Mouse (Mus musculus) Muller cell, postnatal 12 days (primary cell): ENCODE data around the gene Lhfpl2.

Source experiments
- DNase-seq: peaks from one replicate; pipeline ENCODE4 v3.0.0-alpha.2; 2015; ENCODE audit errors: inconsistent ontology term

The Lhfpl2 gene

DNA sequence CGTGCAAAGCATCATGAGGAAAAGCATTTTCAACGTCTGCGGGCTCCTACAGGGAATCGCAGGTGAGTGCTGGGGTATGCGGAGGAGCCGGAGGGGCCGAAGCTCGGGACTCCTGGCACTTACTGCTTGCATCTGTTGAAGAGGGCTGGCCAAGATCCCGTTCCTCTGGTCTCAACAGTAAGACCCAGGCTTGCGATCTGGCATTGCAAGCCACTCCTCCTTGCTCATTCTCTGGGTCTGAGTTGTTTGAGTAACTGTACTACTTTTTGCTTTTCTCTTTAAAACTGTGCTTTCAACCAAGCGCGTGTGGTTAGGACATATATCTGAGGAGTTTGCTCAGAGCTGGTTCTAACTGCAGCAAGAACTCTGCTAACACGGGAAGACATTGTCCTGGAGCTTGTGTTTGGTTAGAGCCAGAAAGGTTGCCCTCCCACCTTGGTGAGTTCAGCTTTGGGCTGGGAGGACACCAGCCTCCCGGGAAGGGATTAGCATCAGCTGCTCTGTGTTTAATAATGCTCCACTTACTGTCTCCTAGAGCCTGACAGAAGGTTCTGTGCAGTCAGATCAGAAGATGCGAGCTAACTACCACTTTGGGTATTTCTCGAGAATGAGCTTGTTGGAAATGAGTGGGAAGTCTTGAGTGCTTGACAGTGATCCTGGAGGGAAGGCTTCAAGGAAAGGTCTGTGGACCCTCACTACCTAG, 117.1 kb downstream of the Lhfpl2 start:
- DNase-seq = peak; percentile 49

DNA sequence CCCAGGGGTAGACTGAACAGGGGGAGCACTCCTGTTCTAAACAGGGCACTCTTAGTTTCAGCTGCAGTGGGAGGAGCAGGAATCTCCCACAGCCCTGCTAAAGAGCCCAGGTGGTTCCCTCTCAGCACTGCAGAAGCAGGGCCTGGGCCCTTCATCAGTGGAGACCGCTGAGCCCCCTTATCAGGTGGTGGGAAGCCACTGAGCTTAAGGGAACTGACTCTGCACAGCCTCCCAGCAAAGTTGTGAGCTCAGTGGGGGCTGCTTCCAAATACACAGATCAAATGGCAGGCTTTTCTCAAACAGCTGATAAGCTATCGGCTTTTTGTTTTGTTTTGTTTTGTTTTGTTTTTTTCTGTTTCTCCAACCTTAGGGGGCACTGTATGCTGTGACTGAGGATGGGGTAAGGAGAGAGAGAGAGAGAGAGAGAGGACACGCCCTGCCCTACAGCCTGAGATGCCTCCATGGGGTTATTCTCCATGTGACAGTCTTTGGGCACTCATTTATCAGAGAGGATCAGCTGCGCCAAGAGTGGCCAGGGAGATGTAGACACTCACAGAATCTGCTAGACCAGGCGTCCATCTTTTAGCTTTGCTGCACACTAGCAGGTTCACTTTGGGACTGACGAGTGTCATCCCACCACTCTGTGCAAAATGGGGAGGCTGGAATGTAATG, 117.9 kb downstream of the Lhfpl2 start:
- DNase-seq = no peak

DNA sequence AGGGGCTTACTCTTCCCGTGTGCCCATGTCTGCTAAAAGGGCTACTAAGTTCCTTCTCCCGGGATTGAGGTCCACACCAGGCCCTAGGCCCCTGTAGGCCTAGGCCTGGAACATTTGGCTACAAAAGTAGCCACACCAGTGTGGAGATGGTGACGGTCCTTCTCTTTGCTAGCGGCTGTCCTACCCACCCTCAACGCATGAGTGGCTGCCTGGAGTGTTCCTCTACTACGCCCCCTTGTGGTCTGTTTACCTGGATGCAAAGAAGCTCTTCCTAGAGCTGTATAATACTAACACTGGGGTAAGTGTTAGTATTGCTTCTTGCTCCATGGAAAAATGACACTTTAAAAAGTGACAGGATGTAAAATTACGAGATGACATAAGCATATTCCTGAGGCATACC, 119.6 kb downstream of the Lhfpl2 start:
- DNase-seq = no peak

DNA sequence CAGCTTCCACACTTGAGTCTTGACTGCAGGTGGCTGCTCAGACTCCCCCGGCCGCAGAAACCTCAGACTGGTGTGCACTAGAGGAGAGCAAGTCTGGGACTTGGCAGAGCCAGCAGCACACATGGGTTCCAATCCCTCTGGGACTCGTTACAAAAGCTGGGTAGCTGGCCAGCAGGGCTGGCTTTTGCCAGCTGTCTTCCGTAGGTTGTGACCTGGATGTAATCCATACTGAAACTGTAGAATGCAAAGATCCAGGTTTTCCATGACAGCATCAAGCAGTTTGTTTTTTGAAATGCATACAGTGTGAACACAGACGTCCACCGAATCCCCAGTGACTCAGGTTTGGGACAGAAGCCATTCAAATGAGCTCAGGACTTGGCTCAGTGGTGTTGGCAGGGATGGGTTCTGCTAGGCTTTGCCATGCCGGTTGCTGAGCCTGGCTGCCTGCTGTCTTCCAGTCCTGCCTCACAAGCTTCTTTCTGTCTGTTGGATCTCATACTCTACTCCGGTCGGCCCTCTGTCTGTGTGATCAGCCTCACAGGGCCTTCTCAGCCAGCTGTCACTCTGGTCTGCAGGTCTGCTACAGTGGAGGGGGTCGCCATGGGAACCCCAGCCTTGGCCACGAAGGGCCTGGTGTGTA, 120.9 kb downstream of the Lhfpl2 start:
- DNase-seq = peak; percentile 95

DNA sequence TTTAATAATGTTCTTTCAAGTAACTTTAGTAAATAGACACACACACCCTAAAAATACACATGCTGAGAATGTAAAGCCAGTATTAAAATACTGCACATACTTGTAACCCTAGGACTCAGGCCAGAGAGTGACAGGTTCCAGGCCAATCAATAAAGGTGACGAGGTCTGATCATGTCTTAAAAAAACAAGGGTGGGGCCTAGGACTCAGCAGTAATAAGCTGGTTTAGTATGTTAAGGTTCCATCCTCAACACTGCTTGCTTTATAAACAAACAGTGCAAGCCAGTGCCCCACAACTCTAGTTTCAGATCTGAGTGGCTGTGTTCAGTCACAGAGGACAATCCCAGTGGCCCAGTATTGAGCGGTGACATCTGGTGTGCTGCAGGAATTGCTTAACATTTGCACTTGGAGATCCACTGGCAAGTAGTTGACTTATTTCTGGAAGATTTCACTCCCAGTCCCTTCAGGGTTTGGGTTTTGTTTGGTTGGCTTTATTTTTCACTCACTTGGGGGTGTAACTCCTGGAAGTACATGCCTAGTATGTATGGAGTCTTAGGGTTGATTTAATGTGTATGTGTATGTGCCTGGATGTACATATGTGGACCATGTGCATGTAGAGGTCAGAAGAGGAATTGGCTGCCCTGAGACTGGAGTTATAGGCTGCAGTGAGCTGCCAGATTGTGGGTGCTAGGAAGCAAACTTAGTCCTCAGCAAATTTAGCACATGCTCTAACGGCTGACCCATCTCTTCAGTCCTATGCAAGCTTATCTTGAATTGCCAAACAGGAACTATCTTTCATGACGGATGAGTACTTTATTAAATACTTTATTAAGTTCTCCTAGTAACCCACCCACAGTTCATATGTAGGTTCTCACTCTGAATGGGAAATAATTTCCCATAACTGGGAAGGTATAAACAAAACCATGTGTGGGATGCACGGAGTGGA, 123.2 kb downstream of the Lhfpl2 start:
- DNase-seq = no peak

DNA sequence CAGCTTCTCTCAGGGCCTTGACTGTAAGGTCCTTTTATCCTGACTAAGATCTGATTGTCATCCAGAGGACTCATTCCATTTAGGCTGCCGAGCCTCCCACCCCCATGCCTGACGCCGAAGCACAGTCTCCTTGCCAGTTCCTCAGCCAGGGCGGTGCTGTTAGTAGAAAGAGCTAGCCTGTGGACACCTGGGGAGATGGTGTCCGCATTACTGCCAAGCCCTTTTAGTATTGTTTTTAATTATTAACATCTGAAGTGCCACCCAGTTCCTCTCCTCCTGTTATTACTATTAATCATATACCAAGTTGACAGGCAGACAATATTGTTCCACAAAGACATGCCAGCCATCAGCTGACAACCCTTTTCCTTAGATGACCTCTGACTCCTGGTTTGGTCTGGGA, 124.4 kb downstream of the Lhfpl2 start:
- no peak for DNase-seq

DNA sequence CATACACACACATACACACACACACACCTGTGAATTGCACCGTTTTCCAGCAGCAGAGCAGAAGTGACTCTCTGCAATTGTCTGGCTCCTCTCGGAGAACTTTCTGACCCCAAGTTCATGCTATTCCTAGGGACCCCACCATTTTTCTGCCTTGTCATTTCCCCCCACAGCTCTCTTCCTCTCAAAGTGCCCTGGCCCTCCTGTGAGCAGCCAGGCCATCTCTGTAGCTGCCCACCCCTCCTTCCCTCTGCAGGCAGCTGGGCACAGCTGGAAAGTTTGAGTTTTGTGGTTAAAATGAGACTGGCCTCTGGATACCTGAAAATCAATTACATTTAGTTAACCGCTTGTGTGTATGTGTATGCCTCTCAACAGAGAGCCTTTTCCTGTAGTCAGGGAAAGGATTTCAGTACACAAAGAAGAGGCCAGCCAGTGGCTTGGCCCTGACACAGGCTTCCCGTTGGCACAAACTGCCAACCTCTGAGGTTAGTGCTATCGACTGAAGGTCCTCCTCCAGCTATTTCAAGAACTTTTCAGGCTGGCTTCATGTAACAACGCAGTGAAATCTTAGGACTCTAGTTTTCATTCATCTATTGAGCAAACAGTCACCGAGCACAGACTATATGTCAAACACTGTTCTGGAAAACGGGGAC, 125.9 kb downstream of the Lhfpl2 start:
- DNase-seq = peak; percentile 47

DNA sequence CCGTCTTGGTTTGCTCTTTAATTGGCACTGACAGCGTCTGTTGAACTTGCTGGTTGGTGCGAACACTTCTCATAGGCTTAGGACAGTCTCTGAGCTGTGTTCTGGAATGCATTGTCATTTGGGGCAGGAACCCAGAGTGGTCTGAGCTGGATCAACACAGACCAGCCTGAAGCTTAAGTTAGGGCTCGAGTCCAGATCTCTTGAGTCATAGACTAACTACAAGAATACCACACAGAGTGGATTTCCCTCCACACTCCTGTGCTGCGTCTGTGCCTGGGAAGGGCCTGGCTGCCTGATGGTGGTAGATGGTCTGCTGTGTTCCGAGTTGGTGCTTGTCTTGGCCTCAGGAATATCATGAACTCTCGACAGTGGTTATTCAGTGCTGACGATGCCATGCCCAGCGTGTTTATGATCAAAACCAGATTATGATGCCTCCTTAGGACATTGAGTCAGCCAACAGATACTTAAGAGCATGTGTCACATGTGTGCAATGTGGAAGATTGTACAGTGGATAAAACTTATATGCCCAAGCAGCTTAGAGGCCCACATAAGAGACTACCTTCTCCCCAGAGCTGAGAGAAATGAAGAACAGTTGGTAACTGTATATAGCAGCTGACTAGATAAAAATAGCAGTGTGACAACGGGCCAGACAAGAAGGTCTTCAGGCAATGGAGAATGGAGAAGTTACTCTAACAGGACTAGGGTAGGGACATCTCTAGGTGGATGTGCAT, 127.3 kb downstream of the Lhfpl2 start:
- DNase-seq = peak; percentile 87

DNA sequence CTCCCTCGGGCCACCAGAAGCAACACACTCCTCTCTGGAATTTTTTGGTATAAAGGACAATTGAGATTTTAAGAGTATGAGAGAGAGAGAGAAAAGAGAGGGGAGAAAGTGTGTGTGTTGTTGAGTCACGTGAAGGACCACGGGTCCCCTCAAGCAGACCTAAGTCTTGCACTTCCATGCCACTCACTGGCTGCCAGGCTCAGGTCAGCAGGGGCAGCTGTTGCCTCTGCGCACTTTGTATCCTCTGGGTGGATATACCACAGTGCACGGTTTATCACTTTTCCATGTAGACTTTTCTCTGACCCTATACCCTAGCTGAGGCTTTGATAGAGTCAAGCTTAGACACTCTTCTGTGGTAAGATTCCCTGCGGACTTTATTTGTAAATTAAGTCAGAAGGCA, 128.0 kb downstream of the Lhfpl2 start:
- DNase-seq = no peak

DNA sequence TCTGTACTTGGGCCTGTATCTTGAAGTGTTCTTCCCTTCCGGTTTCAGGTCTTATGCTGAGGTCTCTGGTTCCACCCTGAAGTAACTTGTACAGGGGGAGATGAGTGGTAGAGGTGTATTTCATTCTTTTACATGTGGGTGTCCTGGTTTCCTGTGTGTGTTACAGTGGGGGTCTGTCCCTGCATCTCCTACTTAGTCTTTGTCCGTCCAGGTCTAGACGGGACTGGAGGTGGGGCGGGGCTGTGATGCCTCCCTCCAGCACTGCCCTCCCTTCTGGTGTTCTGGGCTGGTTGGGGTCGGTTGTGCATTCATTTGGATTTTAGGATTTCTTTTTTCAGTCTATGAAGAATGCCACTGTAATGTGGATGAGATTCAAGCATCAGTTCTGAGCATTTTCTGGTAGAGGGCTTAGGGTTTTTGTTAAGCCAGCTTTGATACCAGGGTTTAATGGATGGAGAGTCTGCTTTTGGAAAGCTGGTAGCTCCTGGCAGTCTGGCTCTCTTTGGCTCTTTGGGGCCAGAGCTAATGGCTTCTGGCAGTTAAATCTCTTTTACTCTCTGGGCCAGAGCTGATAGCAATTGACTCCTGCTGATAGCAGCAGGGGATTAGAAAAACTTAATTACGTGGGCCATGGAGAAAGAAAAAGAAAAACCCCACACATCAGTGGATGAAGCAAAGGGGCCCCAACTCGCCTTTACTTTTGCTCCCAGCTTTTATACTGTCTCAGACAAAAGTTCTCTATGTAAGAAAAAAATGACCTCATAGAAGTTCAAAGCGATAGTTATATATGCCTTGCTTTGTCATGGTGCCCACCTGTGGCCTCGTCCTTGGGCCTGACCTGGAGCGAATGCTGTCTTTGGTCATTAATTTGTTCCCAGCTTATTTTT, 130.8 kb downstream of the Lhfpl2 start:
- no peak for DNase-seq

DNA sequence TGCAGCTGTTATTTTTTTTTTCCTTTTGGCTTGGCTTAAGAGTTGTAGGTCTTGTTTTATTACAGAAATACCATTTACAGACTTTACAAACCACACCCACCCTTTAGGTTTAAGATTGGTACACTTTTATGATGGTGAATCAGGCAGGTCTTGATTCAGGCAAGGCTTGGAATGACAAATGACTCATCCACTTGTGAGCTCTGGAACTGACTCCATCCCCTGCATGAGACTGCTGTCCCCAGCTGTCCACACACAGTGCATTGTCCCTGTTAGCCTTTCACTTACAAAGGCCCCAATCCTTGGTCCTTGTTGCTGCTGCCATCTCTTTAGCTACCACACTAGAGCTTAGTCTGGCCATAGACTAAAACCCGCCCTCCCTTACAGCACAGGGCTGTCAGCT, 132.8 kb downstream of the Lhfpl2 start:
- DNase-seq = peak; percentile 57

DNA sequence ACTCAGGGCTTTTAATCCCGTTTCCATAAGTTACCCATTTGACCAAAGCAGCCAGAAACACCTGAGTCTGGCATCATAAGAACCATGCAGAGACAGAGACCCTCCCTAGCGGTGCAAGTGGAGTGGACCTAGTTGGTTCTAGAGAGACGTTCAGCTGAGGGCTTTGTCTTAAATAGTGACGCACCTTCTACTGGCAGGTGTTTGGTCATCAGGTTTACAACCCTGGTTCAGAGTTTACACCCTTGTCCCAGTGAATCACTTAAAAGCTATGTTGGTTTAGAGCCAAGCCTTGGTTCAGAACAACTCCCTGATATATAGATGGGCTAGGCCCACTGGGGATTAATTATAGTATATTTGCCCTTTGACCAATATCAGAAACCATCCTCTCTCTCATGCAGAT, 135.6 kb downstream of the Lhfpl2 start:
- DNase-seq = no peak

DNA sequence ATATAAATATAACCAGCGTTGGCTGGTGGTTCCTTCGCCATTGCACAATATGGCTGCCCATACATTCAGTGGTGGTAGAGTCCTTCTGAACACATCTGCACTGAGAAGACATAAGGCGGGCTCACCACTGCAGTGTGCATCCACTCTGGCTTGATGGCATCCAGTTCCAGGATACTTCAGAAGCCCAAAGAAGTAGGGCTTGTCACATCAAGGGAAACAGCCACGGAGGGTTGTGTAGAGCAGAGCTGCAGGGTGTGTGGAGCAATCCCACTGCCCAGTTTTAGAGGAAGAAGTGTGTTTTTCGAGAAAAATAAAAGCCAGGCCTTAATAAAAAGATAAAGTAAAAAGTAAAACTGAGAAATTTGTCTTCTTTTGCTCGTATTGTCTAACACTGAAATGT, 141.0 kb downstream of the Lhfpl2 start:
- no peak for DNase-seq

DNA sequence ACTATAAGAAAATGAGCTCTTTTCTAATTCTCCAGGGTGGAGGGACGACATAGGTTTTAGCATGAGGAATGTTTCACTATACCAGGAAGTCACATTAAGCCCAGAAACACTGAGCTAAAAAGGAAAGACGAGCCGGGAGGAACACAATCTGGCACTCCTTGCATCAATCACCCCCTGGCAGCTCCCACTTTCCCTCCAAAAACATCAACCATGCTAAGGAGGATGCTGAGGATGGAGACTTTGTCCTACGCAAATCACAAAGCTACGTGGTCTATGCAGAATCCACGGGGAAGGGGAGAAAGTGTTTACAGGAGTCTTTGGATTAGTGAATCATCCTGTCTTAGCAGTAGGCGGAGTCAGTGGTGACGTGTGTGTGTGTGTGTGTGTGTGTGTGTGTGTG, 142.2 kb downstream of the Lhfpl2 start:
- no peak for DNase-seq

DNA sequence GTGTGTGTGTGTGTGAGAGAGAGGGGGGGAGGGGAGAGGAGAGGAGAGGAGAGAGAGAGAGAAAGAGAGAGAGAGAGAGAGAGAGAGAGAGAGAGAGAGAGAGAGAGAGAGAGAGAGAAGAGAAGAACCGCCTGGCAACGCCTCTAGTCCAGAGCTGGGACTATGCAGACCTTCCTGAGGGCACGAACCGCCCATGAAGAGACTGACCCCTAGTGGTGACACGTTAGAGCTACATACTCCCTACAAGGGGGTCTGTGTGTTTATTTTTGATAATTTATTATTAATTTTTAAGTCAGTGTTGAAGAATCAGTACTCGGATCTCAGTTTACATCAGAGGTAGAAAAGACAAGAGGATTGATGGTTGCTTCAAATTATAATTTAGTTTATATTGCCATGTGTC, 147.6 kb downstream of the Lhfpl2 start:
- DNase-seq = peak; percentile 30

DNA sequence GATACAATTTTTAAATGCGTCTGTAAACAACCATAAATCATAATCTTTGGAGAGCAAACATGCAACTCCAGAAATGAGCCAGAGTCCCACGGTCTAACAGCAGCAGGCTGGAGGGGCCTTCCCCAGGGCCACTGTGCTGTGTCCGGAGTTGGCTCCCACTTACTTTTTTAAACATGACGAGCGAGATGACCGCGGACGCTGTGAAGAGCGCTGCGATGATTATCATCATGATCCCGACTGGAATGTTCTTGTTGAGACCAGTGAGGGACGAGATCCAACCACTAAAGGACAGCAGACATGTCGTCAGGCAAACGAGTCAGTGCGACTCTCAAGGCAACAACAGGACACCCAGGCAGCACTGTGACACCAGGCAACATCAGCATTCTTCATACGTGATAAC, 150.4 kb downstream of the Lhfpl2 start:
- no peak for DNase-seq

DNA sequence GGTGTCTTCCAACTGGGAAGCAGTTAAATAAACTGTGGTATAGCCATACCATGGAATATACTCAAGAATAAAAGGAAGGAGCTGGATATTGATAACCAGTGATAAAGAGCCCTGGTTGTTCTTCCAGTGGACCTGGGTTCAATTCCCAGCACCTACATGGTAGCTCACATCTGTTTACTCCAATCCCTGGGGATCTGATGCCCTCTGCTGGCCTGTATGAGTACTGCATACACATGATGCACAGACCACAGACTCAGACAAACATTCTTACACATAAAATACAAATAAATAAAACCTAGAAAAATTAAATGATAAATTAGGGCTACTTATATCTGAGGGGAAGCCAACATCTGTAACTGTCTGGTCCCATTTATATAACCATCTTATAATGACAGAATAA, 151.3 kb downstream of the Lhfpl2 start:
- no peak for DNase-seq

DNA sequence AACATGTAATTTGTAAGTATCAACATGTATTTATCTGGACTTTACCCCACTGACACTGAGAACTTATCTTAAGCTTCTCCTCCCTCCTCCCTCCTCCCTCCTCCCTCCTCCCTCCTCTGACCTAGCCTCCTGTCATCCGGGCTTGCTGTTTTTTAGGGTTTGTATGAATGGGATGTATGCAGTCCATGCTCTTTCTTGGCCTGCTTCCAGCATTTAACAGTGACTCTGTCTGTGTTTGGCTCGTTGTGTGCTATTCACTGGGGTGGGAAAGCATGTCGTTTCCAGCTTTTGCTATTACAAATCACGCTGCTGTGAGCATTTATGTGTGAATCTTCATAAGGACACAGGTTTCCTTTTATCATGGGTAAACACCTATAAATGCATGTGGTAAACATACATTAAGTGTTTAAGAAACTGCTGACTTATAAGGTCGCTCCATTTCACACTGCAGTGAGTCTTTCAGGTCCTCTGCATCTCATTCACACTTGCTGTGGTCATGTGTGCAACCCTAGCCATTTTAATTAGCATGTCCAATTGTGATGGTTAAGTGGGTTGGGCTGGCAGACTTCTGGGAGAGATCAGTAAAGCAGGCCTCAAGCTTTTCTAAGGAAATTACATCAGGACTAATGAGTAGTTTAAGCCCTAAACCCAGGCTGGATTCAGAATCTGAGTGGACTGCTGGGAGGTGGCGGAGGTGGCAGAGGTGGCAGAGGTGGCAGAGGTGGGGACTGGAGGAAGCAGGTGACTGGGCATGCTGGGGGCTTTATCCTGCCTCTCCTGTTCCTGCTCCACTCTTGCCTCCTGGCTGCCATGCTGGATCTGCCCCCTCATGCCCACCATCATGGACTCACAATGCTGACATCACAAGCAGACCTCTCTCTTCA, 153.9 kb downstream of the Lhfpl2 start:
- DNase-seq = no peak

DNA sequence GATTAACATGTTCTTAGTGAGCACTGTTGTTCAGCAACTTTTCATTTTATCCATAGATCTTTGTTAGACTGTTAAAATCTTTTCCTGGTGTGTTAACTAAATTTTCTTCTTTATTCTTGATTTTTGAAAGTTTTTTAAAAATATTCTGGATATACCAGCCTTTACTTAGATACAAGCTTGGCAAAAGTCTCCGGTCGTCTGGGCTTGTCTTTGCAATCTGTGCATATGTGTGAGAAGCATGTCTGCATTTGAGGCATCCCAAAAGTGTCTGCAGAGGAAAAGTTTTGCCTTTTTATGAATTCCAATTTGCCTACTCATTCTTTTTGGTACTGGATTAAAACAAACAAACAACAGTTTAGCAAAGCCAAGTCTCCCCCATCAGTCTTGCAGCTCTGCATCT, 154.6 kb downstream of the Lhfpl2 start:
- DNase-seq = no peak
